Mouse (Mus musculus): ENCODE data around the gene Gm3402. TPM values are rescaled to one million over a fixed set of nuclear protein-coding genes. Genes with fewer than 3 reads are reported as not detected.
"Not testable (repeated sequence)": the region's sequence is repeated elsewhere in the genome, so short reads cannot be mapped to it uniquely, and the experiment has no call there.

Gm3402 gene
- not detected for total RNA-seq (2021)
- long read RNA-seq, experiment 1: 0 reads
- long read RNA-seq, experiment 2: 0 reads

- intact Hi-C loops (cut with DNase I); H3K27ac ChIP-seq; DNase-seq (ENCODE audit: extremely low spot score in 1 of 2, low spot score in 2 of 2); H3K4me3 ChIP-seq: not testable (repeated sequence)
Observed at GRCm38 (mm10) chr5:146513823-146514222, at the start of gene Gm3402. Gene Gm3402 (plus strand): TSS chr5:146514123.

GRCm38 (mm10) chr5:146466663-146467062, 47.3 kb upstream of the Gm3402 start:
- no peak for TF ChIP-seq CTCF (IDR thresholded peaks at IDR 0.05)
- no peak overlapping the region for H3K27ac ChIP-seq
- no peak overlapping the region for H3K4me3 ChIP-seq
- no peak for DNase-seq (ENCODE audit: extremely low spot score in 1 of 2, low spot score in 2 of 2)
- intact Hi-C loops (cut with DNase I): no loop called here

GRCm38 (mm10) chr5:146468311-146468710, 45.6 kb upstream of the Gm3402 start:
- no peak for DNase-seq (ENCODE audit: extremely low spot score in 1 of 2, low spot score in 2 of 2)
- intact Hi-C loops (cut with DNase I): no loop called here
- no peak overlapping the region for H3K4me3 ChIP-seq
- no peak overlapping the region for H3K27ac ChIP-seq
- TF ChIP-seq CTCF (IDR thresholded peaks at IDR 0.05): no peak

- intact Hi-C loops (cut with DNase I): loop anchor here (5.0 to 10.0 kb wide), 2 partner anchors 139 to 276 kb away; no protein-coding TSS in a partner anchor
- no peak for DNase-seq (ENCODE audit: extremely low spot score in 1 of 2, low spot score in 2 of 2)
- no peak overlapping the region for H3K4me3 ChIP-seq
- no peak overlapping the region for H3K27ac ChIP-seq
- no peak for TF ChIP-seq CTCF (IDR thresholded peaks at IDR 0.05)
Observed at GRCm38 (mm10) chr5:146470821-146471220, 43.1 kb upstream of the Gm3402 start.

- no peak overlapping the region for H3K4me3 ChIP-seq
- intact Hi-C loops (cut with DNase I): loop anchor here (5.0 to 10.0 kb wide), 2 partner anchors 139 to 277 kb away; no protein-coding TSS in a partner anchor
- no peak for TF ChIP-seq CTCF (IDR thresholded peaks at IDR 0.05)
- no peak overlapping the region for H3K27ac ChIP-seq
- no peak for DNase-seq (ENCODE audit: extremely low spot score in 1 of 2, low spot score in 2 of 2)
Observed at GRCm38 (mm10) chr5:146471311-146471710, 42.6 kb upstream of the Gm3402 start.

DNA sequence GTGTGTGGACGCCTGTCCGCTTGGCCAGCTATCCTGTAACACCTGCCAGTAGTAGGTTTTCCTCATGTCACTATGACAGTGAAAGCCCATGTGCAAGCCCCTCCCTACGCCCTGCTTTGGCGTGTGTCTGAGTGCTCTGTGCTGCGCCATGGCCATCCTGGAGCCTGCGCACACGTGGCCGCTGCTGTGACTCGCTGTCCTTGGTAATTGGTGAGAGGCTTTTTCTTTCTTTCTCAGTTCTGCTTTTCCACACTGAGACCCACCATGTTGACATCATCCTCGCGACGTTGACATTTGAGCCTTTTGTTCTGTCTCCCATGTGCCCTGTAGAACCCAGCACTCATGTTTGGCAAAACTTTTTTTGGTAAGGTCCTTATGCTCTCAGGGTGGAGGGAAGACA, 42.1 kb upstream of the Gm3402 start:
- DNase-seq (ENCODE audit: extremely low spot score in 1 of 2, low spot score in 2 of 2): no peak
- no peak overlapping the region for H3K27ac ChIP-seq
- H3K4me3 ChIP-seq: no peak overlapping the region
- intact Hi-C loops (cut with DNase I): loop anchor here (2.0 to 10.0 kb wide), 3 partner anchors 87 to 277 kb away; partner anchors contain the start of gene Wasf3
- TF ChIP-seq CTCF (IDR thresholded peaks at IDR 0.05): no peak

GRCm38 (mm10) chr5:146479564-146479963, 34.4 kb upstream of the Gm3402 start:
- not testable (repeated sequence) for H3K27ac ChIP-seq, H3K4me3 ChIP-seq
- peak; percentile 64 for TF ChIP-seq CTCF (IDR thresholded peaks at IDR 0.05)
- intact Hi-C loops (cut with DNase I): loop anchor here (10.0 kb wide), 1 partner anchor 285 kb away; no protein-coding TSS in a partner anchor
- peak; percentile 36 to 52 for DNase-seq (ENCODE audit: extremely low spot score in 1 of 2, low spot score in 2 of 2)

DNA sequence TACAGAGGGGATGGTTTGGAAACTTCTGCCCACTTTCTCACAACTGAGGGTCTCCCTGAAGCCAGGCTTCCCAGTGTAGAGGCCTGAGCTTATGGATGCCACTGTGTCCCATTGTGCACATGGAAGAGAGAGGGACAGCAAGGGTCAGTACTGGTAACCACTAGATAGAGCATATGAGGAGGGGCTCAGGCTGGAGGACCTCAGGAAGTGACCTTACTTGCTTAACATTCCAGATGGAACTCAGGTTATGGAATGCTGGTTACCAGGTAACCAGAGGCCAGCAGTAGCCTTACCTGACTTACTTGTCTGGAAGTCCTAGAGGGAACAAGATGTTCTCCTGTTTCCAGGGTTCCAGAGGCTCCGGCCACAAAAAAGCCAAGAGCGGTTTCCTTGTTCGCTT, 32.3 kb upstream of the Gm3402 start, which contains the start of gene Gm6408:
Gene Gm6408, plus strand, starts transcription at position 301 of the 400 bp plus-strand sequence.
- intact Hi-C loops (cut with DNase I); DNase-seq (ENCODE audit: extremely low spot score in 1 of 2, low spot score in 2 of 2); H3K4me3 ChIP-seq; H3K27ac ChIP-seq: not testable (repeated sequence)

DNA sequence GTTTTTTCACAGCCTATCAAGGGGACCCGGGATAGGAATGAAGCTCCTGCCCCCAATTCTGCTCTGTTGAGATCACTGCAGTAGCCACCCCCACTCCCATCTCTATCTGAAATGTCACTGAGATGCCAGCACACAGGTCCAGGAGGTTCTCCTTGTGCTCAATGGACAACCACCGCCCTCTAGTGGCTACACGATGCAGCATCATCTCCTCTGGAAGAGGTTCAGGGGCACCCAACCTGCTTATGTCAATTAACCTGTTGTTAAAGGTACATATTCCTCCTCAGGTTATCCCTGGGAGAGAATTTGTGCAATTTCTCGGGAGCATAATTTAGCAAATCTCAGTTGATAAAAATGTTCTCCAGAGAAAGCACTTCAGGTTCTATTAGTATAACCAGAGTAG, 25.0 kb upstream of the Gm3402 start:
- H3K4me3 ChIP-seq; intact Hi-C loops (cut with DNase I); H3K27ac ChIP-seq: not testable (repeated sequence)
- peak; percentile 45 for TF ChIP-seq CTCF (IDR thresholded peaks at IDR 0.05)
- DNase-seq (ENCODE audit: extremely low spot score in 1 of 2, low spot score in 2 of 2): peak; percentile 37 to 44

GRCm38 (mm10) chr5:146491063-146491462, 22.9 kb upstream of the Gm3402 start, which contains the start of gene Gm6370:
Gene Gm6370 (plus strand): TSS chr5:146491363.
- H3K4me3 ChIP-seq; DNase-seq (ENCODE audit: extremely low spot score in 1 of 2, low spot score in 2 of 2); H3K27ac ChIP-seq; intact Hi-C loops (cut with DNase I): not testable (repeated sequence)

DNA sequence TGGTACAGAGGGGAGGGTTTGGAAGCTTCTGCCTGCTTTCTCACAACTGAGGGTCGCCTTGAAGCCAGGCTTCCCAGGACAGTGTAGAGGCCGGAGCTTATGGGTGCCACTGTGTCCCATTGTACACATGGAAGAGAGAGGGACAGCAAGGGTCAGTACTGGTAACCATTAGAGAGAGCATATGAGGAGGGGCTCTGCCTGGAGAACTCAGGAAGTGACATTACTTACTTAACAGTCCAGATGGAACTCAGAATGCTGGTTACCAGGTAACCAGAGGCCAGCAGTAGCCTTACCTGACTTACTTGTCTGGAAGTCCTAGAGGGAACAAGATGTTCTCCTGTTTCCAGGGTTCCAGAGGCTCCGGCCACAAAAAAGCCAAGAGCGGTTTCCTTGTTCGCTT, 11.8 kb upstream of the Gm3402 start, which contains the start of gene 4930449I24Rik:
Gene 4930449I24Rik, plus strand, starts transcription at position 301 of the 400 bp plus-strand sequence.
- H3K27ac ChIP-seq; DNase-seq (ENCODE audit: extremely low spot score in 1 of 2, low spot score in 2 of 2); H3K4me3 ChIP-seq; intact Hi-C loops (cut with DNase I): not testable (repeated sequence)

GRCm38 (mm10) chr5:146525501-146525900, 11.6 kb downstream of the Gm3402 start, which contains the start of gene Gm3404:
Gene Gm3404 (plus strand): TSS chr5:146525801.
- intact Hi-C loops (cut with DNase I); H3K4me3 ChIP-seq; DNase-seq (ENCODE audit: extremely low spot score in 1 of 2, low spot score in 2 of 2); H3K27ac ChIP-seq: not testable (repeated sequence)

DNA sequence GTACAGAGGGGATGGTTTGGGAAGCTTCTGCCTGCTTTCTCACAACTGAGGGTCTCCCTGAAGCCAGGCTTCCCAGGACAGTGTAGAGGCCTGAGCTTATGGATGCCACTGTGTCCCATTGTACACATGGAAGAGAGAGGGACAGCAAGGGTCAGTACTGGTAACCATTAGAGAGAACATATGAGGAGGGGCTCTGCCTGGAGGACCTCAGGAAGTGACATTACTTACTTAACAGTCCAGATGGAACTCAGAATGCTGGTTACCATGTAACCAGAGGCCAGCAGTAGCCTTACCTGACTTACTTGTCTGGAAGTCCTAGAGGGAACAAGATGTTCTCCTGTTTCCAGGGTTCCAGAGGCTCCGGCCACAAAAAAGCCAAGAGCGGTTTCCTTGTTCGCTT, 23.4 kb downstream of the Gm3402 start, which contains the start of gene Gm3409:
Gene Gm3409, plus strand, starts transcription at position 301 of the 400 bp plus-strand sequence.
- intact Hi-C loops (cut with DNase I); H3K27ac ChIP-seq; H3K4me3 ChIP-seq; DNase-seq (ENCODE audit: extremely low spot score in 1 of 2, low spot score in 2 of 2): not testable (repeated sequence)

DNA sequence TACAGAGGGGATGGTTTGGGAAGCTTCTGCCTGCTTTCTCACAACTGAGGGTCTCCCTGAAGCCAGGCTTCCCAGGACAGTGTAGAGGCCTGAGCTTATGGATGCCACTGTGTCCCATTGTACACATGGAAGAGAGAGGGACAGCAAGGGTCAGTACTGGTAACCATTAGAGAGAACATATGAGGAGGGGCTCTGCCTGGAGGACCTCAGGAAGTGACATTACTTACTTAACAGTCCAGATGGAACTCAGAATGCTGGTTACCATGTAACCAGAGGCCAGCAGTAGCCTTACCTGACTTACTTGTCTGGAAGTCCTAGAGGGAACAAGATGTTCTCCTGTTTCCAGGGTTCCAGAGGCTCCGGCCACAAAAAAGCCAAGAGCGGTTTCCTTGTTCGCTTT, 41.9 kb downstream of the Gm3402 start, which contains the start of gene Gm3415:
Gene Gm3415, plus strand, starts transcription at position 301 of the 400 bp plus-strand sequence.
- H3K4me3 ChIP-seq; intact Hi-C loops (cut with DNase I); DNase-seq (ENCODE audit: extremely low spot score in 1 of 2, low spot score in 2 of 2); H3K27ac ChIP-seq: not testable (repeated sequence)

All from left cerebral cortex, adult 2 months (tissue).